Mouse (Mus musculus): ENCODE measurements at regions not wholly inside any gene's neighbourhood (a gene's known extent, or its start where the extent isn't known, plus 50 kb on each side); places are given as distances from the start of the nearest gene placed in this dataset.
A peak's percentile ranks its signal among the peaks of the same experiment; 100 is the strongest.

DNA sequence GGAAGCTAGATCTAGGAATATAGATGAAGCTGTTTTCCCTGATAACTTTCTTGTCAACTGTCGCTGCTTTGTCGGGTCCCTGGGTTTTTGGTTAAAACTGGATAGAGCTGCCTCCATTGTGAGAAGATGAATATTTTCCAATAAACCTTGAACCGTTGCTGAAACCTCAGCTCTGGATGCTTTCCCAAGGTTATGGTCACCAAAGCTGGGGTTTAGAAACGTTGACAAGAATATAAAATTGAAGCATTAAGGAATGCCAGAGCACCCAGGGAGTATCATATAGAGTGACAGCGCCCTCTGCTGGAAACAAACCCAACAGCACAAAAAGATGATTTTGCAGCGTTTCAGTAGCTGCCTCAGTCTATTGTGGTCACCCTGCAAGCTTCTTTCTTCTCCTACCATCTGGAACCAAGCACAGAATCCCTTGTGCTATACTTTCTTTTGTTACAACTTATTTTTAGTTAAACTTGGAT lies 111.7 kb upstream of the Snx19 start:
- TF ChIP-seq CTCF (IDR thresholded peaks at IDR 0.05; ENCODE audit: low read depth) (peak; percentile 24; the same call in 1 of the 2 replicates), EP300 (IDR thresholded peaks at IDR 0.05; ENCODE audit: low read depth) (no peak)

Data from liver, embryonic 14.5 days (tissue).